Mouse (Mus musculus) adrenal gland, adult 2 months (tissue): ENCODE measurements around the gene Foxm1. TPM values are rescaled to one million over a fixed set of nuclear protein-coding genes. Genes with fewer than 3 reads are reported as not detected.

Experiments
- DNase-seq: peaks from one replicate; pipeline ENCODE4 v3.0.0; 2021
- polyA plus RNA-seq: library from polyadenylated mRNA; depleted of rRNA; stranded (reverse); fragments of >200 nt; gene quantifications from 2 replicates; pipeline ENCODE4 v1.2.3, GENCODE M21; 2012; rRNA removed
- total RNA-seq, 2 experiments: library from RNA; stranded (reverse); gene quantifications; 2 replicates each; pipeline ENCODE4 v1.2.3; 2021

Gene Foxm1
- total and polyA plus RNA-seq, 3 experiments: 1.9 to 4.5 (median 3.0) TPM

DNA sequence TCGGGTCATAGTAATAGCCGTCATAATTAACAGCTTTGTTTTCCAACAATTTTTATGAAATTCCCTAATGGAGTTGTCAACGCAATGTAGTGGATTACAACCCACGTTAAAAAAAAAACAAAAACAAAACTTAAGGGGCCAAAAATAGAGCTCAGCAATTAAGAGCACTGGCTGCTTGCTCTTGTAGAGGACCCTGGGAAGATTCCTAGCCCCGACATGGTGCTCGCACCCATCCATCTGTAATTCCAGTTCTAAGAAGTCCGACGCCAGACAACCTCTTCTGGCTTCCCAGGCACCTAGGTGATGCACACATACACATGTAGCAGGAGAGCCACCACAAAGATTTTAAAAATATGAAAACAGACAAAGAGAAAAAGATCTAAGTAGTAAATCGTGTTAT, 62.3 kb downstream of the Foxm1 start:
- no peak for DNase-seq

Other genes with a start within 250 kb of the Foxm1 start
- gene Tspan9, start 219.4 kb upstream of the Foxm1 start, total RNA-seq: 10 to 100 TPM; 47.8 to 66.5 TPM
- 38.7 and 44.7 TPM in 2 replicates for gene Tspan9, start 219.4 kb upstream of the Foxm1 start, polyA plus RNA-seq
- 1 to 10 TPM; 2.7 to 2.9 TPM for gene Tead4, start 62.1 kb upstream of the Foxm1 start, total RNA-seq
- 2.9 and 3.6 TPM in 2 replicates for gene Tead4, start 62.1 kb upstream of the Foxm1 start, polyA plus RNA-seq
- 10 to 100 TPM; 34.9 to 42.6 TPM for gene Tulp3, start 7.1 kb upstream of the Foxm1 start, total RNA-seq
- gene Tulp3, start 7.1 kb upstream of the Foxm1 start, polyA plus RNA-seq: 20.2 and 25.7 TPM in 2 replicates
- 10 to 100 TPM; 15.9 to 18.0 TPM for gene Rhno1, start 56 bp upstream of the Foxm1 start, total RNA-seq
- 11.2 TPM in 2 replicates for gene Rhno1, start 56 bp upstream of the Foxm1 start, polyA plus RNA-seq
- not detected for gene Tex52, start 12.5 kb downstream of the Foxm1 start, total RNA-seq
- gene Tex52, start 12.5 kb downstream of the Foxm1 start, polyA plus RNA-seq: not detected in 2 replicates
- not detected for gene Gm44596, start 12.5 kb downstream of the Foxm1 start, total RNA-seq
- gene Gm44596, start 12.5 kb downstream of the Foxm1 start, polyA plus RNA-seq: 0.30 TPM in 1 of 2 replicates, not detected in the other
- gene Nrip2, start 36.3 kb downstream of the Foxm1 start, total RNA-seq: 1 to 10 TPM; 2.1 to 2.5 TPM
- gene Nrip2, start 36.3 kb downstream of the Foxm1 start, polyA plus RNA-seq: 2.6 and 3.9 TPM in 2 replicates
- 10 to 100 TPM; 28.6 to 32.8 TPM for gene Itfg2, start 62.0 kb downstream of the Foxm1 start, total RNA-seq
- gene Itfg2, start 62.0 kb downstream of the Foxm1 start, polyA plus RNA-seq: 31.7 and 40.3 TPM in 2 replicates
- gene Fkbp4, start 75.7 kb downstream of the Foxm1 start, total RNA-seq: 100 to 1,000 TPM; 229 to 272 TPM
- 187 and 202 TPM in 2 replicates for gene Fkbp4, start 75.7 kb downstream of the Foxm1 start, polyA plus RNA-seq
- gene Pzp, start 163.8 kb downstream of the Foxm1 start, total RNA-seq: 10 to 100 TPM in 1 of 2 experiments, under 1 TPM in 1; 0.83 to 11.8 TPM
- gene Pzp, start 163.8 kb downstream of the Foxm1 start, polyA plus RNA-seq: 0.31 TPM in 1 of 2 replicates, not detected in the other
- not detected for gene A2ml1, start 218.6 kb downstream of the Foxm1 start, total RNA-seq
- not detected in 2 replicates for gene A2ml1, start 218.6 kb downstream of the Foxm1 start, polyA plus RNA-seq